Mouse (Mus musculus) cerebellum, adult 2 months (tissue): ENCODE measurements at regions not wholly inside any gene's neighbourhood (a gene's known extent, or its start where the extent isn't known, plus 50 kb on each side); places are given as distances from the start of the nearest gene placed in this dataset.

ENCODE experiments used
- DNase-seq, 2 experiments: peaks; one replicate each; pipeline ENCODE4 v3.0.0; 2021
- H3K27ac ChIP-seq: fragments of 200-500 bp; 2 replicates; pipeline ENCODE4 v1.5.1; 2012; ENCODE audit warnings: low read length, control low read depth, inconsistent platforms; ENCODE audit not compliant: insufficient read depth
- H3K27me3 ChIP-seq: fragments of 200-500 bp; 2 replicates; pipeline ENCODE4 v1.6.1; 2012; ENCODE audit warnings: inconsistent platforms, mild to moderate bottlenecking, low read length, moderate library complexity; ENCODE audit not compliant: control insufficient read depth, insufficient read depth
- H3K4me1 ChIP-seq: fragments of 200-500 bp; 2 replicates; pipeline ENCODE4 v1.6.1; 2011; ENCODE audit warnings: low read length; ENCODE audit not compliant: control insufficient read depth, insufficient read depth
- H3K4me3 ChIP-seq: fragments of 200-500 bp; replicated peaks from 2 replicates; pipeline ENCODE3; 2011; ENCODE audit warnings: mild to moderate bottlenecking, low read depth, low read length, control low read depth; ENCODE audit not compliant: insufficient read depth
- CTCF ChIP-seq: fragments of 200-500 bp; IDR thresholded peaks from 2 replicates; pipeline ENCODE4 v1.5.1; 2011; ENCODE audit warnings: low read depth, mild to moderate bottlenecking, control low read depth, low read length, moderate library complexity, borderline replicate concordance; ENCODE audit not compliant: insufficient read depth
- POLR2A ChIP-seq: fragments of 200-500 bp; IDR thresholded peaks from 2 replicates; pipeline ENCODE4 v1.6.1; 2011; ENCODE audit warnings: low read length, control low read depth, borderline replicate concordance; ENCODE audit not compliant: insufficient read depth
- WGBS: fragments of 180-500 bp; shearing (Covaris S2); methylation state at CpG from one replicate; pipeline ENCODE4 v1.1.7; 2018; 5-methylcytosine and 5-hydroxymethylcytosine counted together

DNA sequence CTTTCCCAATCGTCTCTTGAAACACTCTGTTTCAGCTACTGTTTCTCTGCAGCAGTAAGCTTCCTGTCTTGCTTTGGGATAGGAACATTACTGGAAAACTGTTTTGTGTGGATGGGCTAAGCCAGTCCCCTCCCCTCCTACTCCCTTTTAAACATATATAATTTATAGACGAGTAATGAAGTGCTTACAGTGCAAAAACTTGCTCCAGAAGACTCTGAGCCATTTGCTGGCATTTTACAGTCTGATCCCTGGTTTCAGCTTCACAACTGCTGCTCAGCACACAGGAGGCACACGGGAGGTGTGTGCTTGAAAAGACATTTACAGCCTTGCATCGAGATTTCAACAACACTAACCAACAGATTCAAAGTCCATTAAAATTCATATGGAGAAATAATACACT lies 534.6 kb downstream of the Nfib start:
- Histone ChIP-seq H3K27ac (no peak overlapping the region), H3K4me1 (no peaks in the 10 kb centered on the region), H3K4me3 (no peak overlapping the region), H3K27me3 (no peaks in the 10 kb centered on the region)
- WGBS = 77% methylated on average over 4 of the region's 4 CpGs
- no peak for TF ChIP-seq CTCF
- no peak for TF ChIP-seq POLR2A
- no peak for DNase-seq

DNA sequence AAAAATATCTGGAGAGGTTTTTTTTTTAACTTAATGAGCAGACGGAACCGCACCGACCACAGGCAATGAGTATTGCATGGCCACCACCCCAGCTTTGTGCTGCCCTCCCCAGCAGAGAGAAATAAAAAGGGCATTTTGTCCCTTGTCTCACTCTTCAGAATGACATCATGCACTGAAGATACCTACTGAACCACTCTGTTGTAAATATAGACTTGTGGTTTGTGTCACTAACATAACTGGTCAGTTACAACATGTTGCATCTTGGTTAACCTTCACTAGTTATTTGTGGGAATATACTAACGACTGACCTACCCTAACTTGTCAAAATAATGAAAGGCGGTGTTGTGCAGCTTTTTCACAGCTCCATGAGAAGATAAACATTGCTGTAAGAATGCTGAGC lies 537.5 kb downstream of the Nfib start:
- Histone ChIP-seq H3K4me3 (no peak overlapping the region), H3K27ac (no peak overlapping the region), H3K27me3 (no peaks in the 10 kb centered on the region), H3K4me1 (no peaks in the 10 kb centered on the region)
- no peak for DNase-seq
- TF ChIP-seq CTCF (no peak), POLR2A (no peak)
- WGBS = 91% methylated on average over 5 of the region's 5 CpGs

DNA sequence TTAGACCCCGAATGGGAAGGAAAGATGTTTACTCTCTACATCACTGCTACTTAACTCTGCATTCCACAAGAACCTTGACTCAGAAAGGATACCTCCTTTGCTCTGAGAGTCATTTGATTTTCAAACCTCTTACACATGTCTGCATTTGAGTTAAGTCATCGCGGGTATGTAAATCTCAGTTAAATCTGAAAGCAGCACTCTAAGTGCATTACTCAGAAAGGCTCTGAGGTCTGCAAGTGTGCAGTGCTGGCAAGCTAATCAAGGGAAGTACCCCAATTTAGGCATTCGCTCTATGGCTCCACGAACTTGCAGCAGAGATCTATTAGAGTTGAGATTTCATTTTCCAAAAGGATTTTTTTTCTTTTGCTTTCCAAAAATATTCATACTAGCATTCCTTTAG lies 538.2 kb downstream of the Nfib start:
- TF ChIP-seq CTCF (no peak), POLR2A (no peak)
- H3K27me3 ChIP-seq = no peaks in the 10 kb centered on the region
- H3K27ac ChIP-seq = no peak overlapping the region
- no peaks in the 10 kb centered on the region for H3K4me1 ChIP-seq
- no peak overlapping the region for H3K4me3 ChIP-seq
- DNase-seq = no peak
- 86% methylated on average over 5 of the region's 5 CpGs for WGBS

DNA sequence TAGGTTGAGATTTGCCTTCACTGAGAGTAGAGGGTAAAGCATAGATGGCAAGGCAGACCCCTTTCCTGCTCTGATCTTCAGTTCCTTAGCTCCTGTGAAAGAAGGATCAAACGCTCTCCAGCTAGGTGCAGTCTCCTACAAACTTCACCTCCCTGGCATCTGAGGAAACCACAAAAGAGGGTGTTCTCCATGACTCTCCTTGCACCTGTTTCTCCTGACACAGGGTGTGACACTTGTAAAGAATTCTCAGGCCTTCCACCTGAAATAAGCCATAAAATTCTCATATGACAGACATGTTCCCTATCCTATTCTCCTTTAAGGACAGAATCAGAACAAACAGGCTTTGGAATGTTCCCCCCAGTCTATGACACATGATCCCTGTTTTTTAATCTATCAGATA lies 538.7 kb downstream of the Nfib start:
- WGBS = 97% methylated on average over 1 of the region's 1 CpGs
- TF ChIP-seq POLR2A (no peak), CTCF (no peak)

DNA sequence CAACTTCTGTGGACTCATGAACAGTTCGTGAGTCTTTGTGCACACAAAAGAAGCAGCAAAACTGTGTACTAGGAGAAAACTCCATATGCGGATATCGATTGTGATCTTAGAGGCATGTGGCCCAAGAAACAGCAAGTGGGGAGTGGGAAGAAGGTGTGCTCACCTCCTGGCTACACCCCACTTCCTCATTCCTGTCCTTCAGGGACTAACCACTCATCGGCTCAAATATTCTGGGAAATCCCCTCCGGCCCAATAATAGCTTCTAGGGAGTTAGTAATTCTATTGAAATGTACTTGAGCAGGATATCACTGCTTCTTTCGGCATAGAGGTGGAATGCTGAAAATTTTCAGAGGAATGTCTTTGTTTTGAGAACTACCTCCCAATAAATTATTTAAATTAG lies 539.5 kb downstream of the Nfib start:
- TF ChIP-seq POLR2A (no peak), CTCF (no peak)
- Histone ChIP-seq H3K27me3 (no peaks in the 10 kb centered on the region), H3K27ac (no peak overlapping the region), H3K4me1 (no peaks in the 10 kb centered on the region), H3K4me3 (no peak overlapping the region)
- WGBS = 96% methylated on average over 6 of the region's 6 CpGs
- no peak for DNase-seq

More for the DNA sequence above, 538.7 kb downstream of the Nfib start:
- Histone ChIP-seq H3K27me3 (no peaks in the 10 kb centered on the region), H3K4me1 (no peaks in the 10 kb centered on the region), H3K27ac (no peak overlapping the region), H3K4me3 (no peak overlapping the region)
- DNase-seq = no peak

DNA sequence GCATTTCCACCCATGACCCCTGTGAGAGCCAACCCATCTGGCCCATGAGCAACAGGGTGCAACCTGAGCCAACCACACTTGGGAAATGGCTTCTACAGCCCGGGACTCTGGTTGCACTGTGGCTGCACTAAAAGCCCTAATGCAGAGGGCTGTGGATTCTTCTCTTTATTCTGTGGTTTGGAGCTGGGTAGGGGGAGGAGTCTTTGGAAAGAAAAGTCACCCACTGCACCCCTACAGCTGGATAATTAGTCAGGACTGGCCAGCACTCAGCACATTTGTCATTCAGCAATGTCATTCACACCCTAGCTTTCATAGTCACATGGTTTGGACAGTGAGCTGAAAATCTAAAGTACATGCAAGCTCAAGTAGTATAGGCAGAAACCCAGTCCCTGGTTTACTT lies 541.5 kb downstream of the Nfib start:
- no peaks in the 10 kb centered on the region for H3K4me1 ChIP-seq
- no peak overlapping the region for H3K27ac ChIP-seq
- H3K27me3 ChIP-seq = no peaks in the 10 kb centered on the region
- 46% methylated on average over 1 of the region's 1 CpGs for WGBS
- no peak overlapping the region for H3K4me3 ChIP-seq
- DNase-seq = no peak
- TF ChIP-seq CTCF (no peak), POLR2A (no peak)

DNA sequence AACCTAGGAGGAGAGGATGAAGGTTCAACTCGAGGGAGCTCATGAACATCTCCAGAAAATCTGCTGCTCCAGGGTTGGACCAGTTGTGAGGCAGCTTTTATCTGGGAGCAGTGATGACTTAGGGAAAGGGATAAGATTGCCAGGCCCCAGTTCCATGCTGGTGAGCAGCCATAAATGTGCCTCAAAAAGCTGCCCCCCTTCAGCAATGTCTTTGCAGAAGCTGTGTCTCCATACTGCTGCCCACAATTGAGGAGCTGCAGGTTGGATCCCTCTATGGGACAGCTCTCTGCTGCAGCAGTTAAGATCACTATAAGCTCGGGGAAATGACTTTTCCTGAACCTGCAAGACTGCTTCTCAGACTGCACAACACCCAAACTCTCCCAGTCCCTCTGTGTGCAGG lies 543.7 kb downstream of the Nfib start:
- no peaks in the 10 kb centered on the region for H3K4me1 ChIP-seq
- H3K4me3 ChIP-seq = no peak overlapping the region
- no peaks in the 10 kb centered on the region for H3K27me3 ChIP-seq
- no peak for DNase-seq
- TF ChIP-seq CTCF (no peak), POLR2A (no peak)
- 73% methylated on average over 2 of the region's 2 CpGs for WGBS
- no peak overlapping the region for H3K27ac ChIP-seq

DNA sequence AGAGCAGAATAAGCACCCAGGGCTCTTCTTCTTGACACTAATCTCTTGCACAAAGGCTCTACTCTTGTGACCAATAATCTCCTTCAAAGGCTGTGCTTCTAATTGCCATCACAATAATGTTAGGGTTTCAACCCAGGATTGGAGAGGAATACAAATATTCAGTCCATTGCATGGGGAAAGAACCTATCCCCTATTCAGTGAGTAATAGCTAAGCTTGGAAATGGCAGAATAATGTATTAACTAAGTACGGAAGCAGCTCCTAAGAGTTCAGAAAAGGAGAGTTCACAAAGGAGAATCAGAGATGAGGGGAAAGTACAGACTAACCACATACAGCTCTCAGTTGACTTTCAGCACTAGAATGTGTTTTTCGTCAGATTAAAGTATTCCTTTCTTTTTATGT lies 544.3 kb downstream of the Nfib start:
- Histone ChIP-seq H3K27ac (no peak overlapping the region), H3K4me1 (no peaks in the 10 kb centered on the region), H3K27me3 (no peaks in the 10 kb centered on the region), H3K4me3 (no peak overlapping the region)
- DNase-seq = no peak
- 95% methylated on average over 2 of the region's 2 CpGs for WGBS
- TF ChIP-seq POLR2A = no peak
- no peak for TF ChIP-seq CTCF
